Mouse (Mus musculus): ENCODE data around the gene Nlrp5. TPM values are rescaled to one million over a fixed set of nuclear protein-coding genes. Genes with fewer than 3 reads are reported as not detected.
"Not testable (repeated sequence)": the region's sequence is repeated elsewhere in the genome, so short reads cannot be mapped to it uniquely, and the experiment has no call there.

The Nlrp5 gene
- polyA plus RNA-seq (2015; fragmentation: Nextera tagmentation; extraction: Ambion mirVana): not detected in 2 replicates

GRCm38 (mm10) chr7:23385589-23385988, at the start of gene Nlrp5:
Gene Nlrp5, plus strand, starts transcription at chr7:23385889.
- peaks cover 36% of the 10 kb centered on the region for H3K9me3 ChIP-seq (ENCODE audit: low read length)
- no peaks in the 10 kb centered on the region for H3K4me1 ChIP-seq (ENCODE audit: insufficient read depth, low read length)
- no peak within 1 kb of the TSS for H3K4me2 ChIP-seq (replicated peaks; ENCODE audit: low read depth, low read length)
- WGBS: 69% methylated on average over 10 of the region's 10 CpGs
- no peaks in the 10 kb centered on the region for H3K36me3 ChIP-seq (ENCODE audit: insufficient read depth, low read length)
- no peak within 1 kb of the TSS for H3K4me3 ChIP-seq (ENCODE audit: low read length)
- no peaks in the 10 kb centered on the region for H3K27me3 ChIP-seq (ENCODE audit: insufficient read depth, low read length)
- H3K27ac ChIP-seq (ENCODE audit: low read length): no peak within 1 kb of the TSS
- no peak for ATAC-seq (ENCODE audit: low FRiP score, low TSS enrichment)
- H3K9ac ChIP-seq (replicated peaks; ENCODE audit: low read length): no peak within 1 kb of the TSS

- H3K27ac ChIP-seq (ENCODE audit: low read length); H3K4me3 ChIP-seq (ENCODE audit: low read length); ATAC-seq (ENCODE audit: low FRiP score, low TSS enrichment); H3K4me2 ChIP-seq (replicated peaks; ENCODE audit: low read depth, low read length); H3K4me1 ChIP-seq (ENCODE audit: insufficient read depth, low read length); H3K36me3 ChIP-seq (ENCODE audit: insufficient read depth, low read length); H3K9ac ChIP-seq (replicated peaks; ENCODE audit: low read length); H3K27me3 ChIP-seq (ENCODE audit: insufficient read depth, low read length): not testable (repeated sequence)
- 91% methylated on average over 11 of the region's 13 CpGs for WGBS
- H3K9me3 ChIP-seq (ENCODE audit: low read length): peaks cover 24% of the 10 kb centered on the region
Observed at GRCm38 (mm10) chr7:23358311-23358710, 27.4 kb upstream of the Nlrp5 start.

GRCm38 (mm10) chr7:23470201-23470600, 84.5 kb downstream of the Nlrp5 start:
- not testable (repeated sequence) for H3K36me3 ChIP-seq (ENCODE audit: insufficient read depth, low read length); H3K27ac ChIP-seq (ENCODE audit: low read length); H3K9ac ChIP-seq (replicated peaks; ENCODE audit: low read length); H3K4me1 ChIP-seq (ENCODE audit: insufficient read depth, low read length); H3K4me2 ChIP-seq (replicated peaks; ENCODE audit: low read depth, low read length); ATAC-seq (ENCODE audit: low FRiP score, low TSS enrichment); H3K4me3 ChIP-seq (ENCODE audit: low read length); H3K27me3 ChIP-seq (ENCODE audit: insufficient read depth, low read length)
- H3K9me3 ChIP-seq (ENCODE audit: low read length): peaks cover 25% of the 10 kb centered on the region
- 68% methylated on average over 3 of the region's 3 CpGs for WGBS

GRCm38 (mm10) chr7:23470832-23471231, 85.1 kb downstream of the Nlrp5 start:
- not testable (repeated sequence) for H3K9ac ChIP-seq (replicated peaks; ENCODE audit: low read length); H3K27ac ChIP-seq (ENCODE audit: low read length); H3K4me3 ChIP-seq (ENCODE audit: low read length); H3K27me3 ChIP-seq (ENCODE audit: insufficient read depth, low read length); H3K4me2 ChIP-seq (replicated peaks; ENCODE audit: low read depth, low read length); H3K4me1 ChIP-seq (ENCODE audit: insufficient read depth, low read length); H3K36me3 ChIP-seq (ENCODE audit: insufficient read depth, low read length); ATAC-seq (ENCODE audit: low FRiP score, low TSS enrichment)
- WGBS: 68% methylated on average over 3 of the region's 3 CpGs
- H3K9me3 ChIP-seq (ENCODE audit: low read length): peaks cover 24% of the 10 kb centered on the region

- H3K4me3 ChIP-seq (ENCODE audit: low read length); H3K36me3 ChIP-seq (ENCODE audit: insufficient read depth, low read length); ATAC-seq (ENCODE audit: low FRiP score, low TSS enrichment): not testable (repeated sequence)
Observed at GRCm38 (mm10) chr7:23472886-23473285, 87.2 kb downstream of the Nlrp5 start.

More at GRCm38 (mm10) chr7:23472886-23473285, 87.2 kb downstream of the Nlrp5 start:
- not testable (repeated sequence) for H3K4me1 ChIP-seq (ENCODE audit: insufficient read depth, low read length); H3K4me2 ChIP-seq (replicated peaks; ENCODE audit: low read depth, low read length); H3K9ac ChIP-seq (replicated peaks; ENCODE audit: low read length); H3K27me3 ChIP-seq (ENCODE audit: insufficient read depth, low read length); H3K27ac ChIP-seq (ENCODE audit: low read length)
- peaks cover 17% of the 10 kb centered on the region for H3K9me3 ChIP-seq (ENCODE audit: low read length)
- 63% methylated on average over 2 of the region's 2 CpGs for WGBS

Small RNAs within 50 kb of the gene (microRNA-seq; reads per million reads assigned to microRNA genes)
- gene Gm25196: not detected

Other genes with a start within 250 kb of the Nlrp5 start
- not detected in 2 replicates for gene Gm10662, start 241.4 kb upstream of the Nlrp5 start, polyA plus RNA-seq (2015; fragmentation: Nextera tagmentation; extraction: Ambion mirVana)
- not detected in 2 replicates for gene Vmn1r165, start 168.6 kb upstream of the Nlrp5 start, polyA plus RNA-seq (2015; fragmentation: Nextera tagmentation; extraction: Ambion mirVana)
- not detected in 2 replicates for gene Vmn1r166, start 134.2 kb upstream of the Nlrp5 start, polyA plus RNA-seq (2015; fragmentation: Nextera tagmentation; extraction: Ambion mirVana)
- gene Gm6902, start 107.0 kb upstream of the Nlrp5 start, polyA plus RNA-seq (2015; fragmentation: Nextera tagmentation; extraction: Ambion mirVana): not detected in 2 replicates
- gene Nlrp4e, start 84.7 kb upstream of the Nlrp5 start, polyA plus RNA-seq (2015; fragmentation: Nextera tagmentation; extraction: Ambion mirVana): not detected in 2 replicates
- gene Vmn1r167, start 121.3 kb downstream of the Nlrp5 start, polyA plus RNA-seq (2015; fragmentation: Nextera tagmentation; extraction: Ambion mirVana): not detected in 2 replicates
- gene Vmn1r168, start 153.8 kb downstream of the Nlrp5 start, polyA plus RNA-seq (2015; fragmentation: Nextera tagmentation; extraction: Ambion mirVana): not detected in 2 replicates
- gene Vmn1r169, start 189.6 kb downstream of the Nlrp5 start, polyA plus RNA-seq (2015; fragmentation: Nextera tagmentation; extraction: Ambion mirVana): not detected in 2 replicates
- gene Vmn1r170, start 220.3 kb downstream of the Nlrp5 start, polyA plus RNA-seq (2015; fragmentation: Nextera tagmentation; extraction: Ambion mirVana): not detected in 2 replicates
- gene Vmn1r171, start 244.8 kb downstream of the Nlrp5 start, polyA plus RNA-seq (2015; fragmentation: Nextera tagmentation; extraction: Ambion mirVana): not detected in 2 replicates